Comparison of ENCODE assay signal across 19 mouse cellular contexts in genomic region chr6:5733217-5733616, GRCm38 (mm10). TPM values are rescaled to one million over a fixed set of nuclear protein-coding genes. Genes with fewer than 3 reads are reported as not detected.
"Had no signal": no experiment of that assay in that cellular context is flagged by ENCODE, and none has a peak within 500 bp of the region (broad histone marks: within the 10 kb centered on the region; RNA-seq: fewer than 3 reads in every experiment).

No protein-coding gene starts in this region.

- H3K9ac ChIP-seq: liver, embryonic 15.5 days; neural tube, embryonic 15.5 days had no signal

- H3K36me3 ChIP-seq: limb, embryonic 10.5 days; liver, embryonic 15.5 days; midbrain, embryonic 10.5 days; neural tube, embryonic 15.5 days had no signal

- H3K27me3 ChIP-seq: liver, embryonic 15.5 days; neural tube, embryonic 15.5 days had no signal

- DNase-seq: kidney, adult 8-10 months; kidney, postnatal 4 days; lung, adult 2 months; lung, postnatal 4 days; midbrain, embryonic 14.5 days; right cerebral cortex, adult 18-20 months; thymus, adult 18-20 months; thymus, postnatal 14 days had no signal

- H3K4me1 ChIP-seq: limb, embryonic 10.5 days; liver, embryonic 15.5 days; midbrain, embryonic 10.5 days; neural tube, embryonic 15.5 days had no signal

- H3K9me3 ChIP-seq: limb, embryonic 10.5 days; liver, embryonic 15.5 days; midbrain, embryonic 10.5 days; neural tube, embryonic 15.5 days had no signal

- H3K4me2 ChIP-seq: liver, embryonic 11.5 days; liver, embryonic 15.5 days; neural tube, embryonic 15.5 days had no signal

- H3K27ac ChIP-seq: kidney, postnatal 0 days; limb, embryonic 10.5 days; liver, embryonic 15.5 days; midbrain, embryonic 10.5 days; neural tube, embryonic 15.5 days; stomach, postnatal 0 days had no signal

- H3K4me3 ChIP-seq: limb, embryonic 10.5 days; liver, embryonic 15.5 days; midbrain, embryonic 10.5 days; myocyte; neural tube, embryonic 15.5 days had no signal

- ATAC-seq: intestine, postnatal 0 days; lung, postnatal 0 days had no signal

RNA-seq across cellular contexts. Expression of gene Dync1i1, which starts 7.8 kb away (rescaled TPM):
- total RNA-seq: megakaryocyte, adult 5-6 weeks had no signal
